Mouse (Mus musculus) adrenal gland, postnatal 4 days (tissue): Measurements from ENCODE around the gene Adam4. TPM values are rescaled to one million over a fixed set of nuclear protein-coding genes. Genes with fewer than 3 reads are reported as not detected.
"Not testable (repeated sequence)": the region's sequence is repeated elsewhere in the genome, so short reads cannot be mapped to it uniquely, and the experiment has no call there.

Experiments
- DNase-seq, 2 experiments: peaks; one replicate each; pipeline ENCODE4 v3.0.0; 2021 to 2022; ENCODE audit warnings: low spot score in 2 of 2, mixed read lengths in 2 of 2
- long read RNA-seq, 2 experiments: library from polyadenylated mRNA; stranded (forward); transcript quantifications; one replicate each; pipeline ENCODE4 v2.0.0; 2021
- total RNA-seq, 2 experiments: library from RNA; stranded (reverse); gene quantifications; 2 replicates each; pipeline ENCODE4 v1.2.3; 2021

The Adam4 gene
- total RNA-seq, result 1 to 10 TPM; 1.7 to 2.6 TPM
- long read RNA-seq, experiment 1, result 0 reads
- long read RNA-seq, experiment 2, result 0 reads

- DNase-seq, result no peak
These were observed at the start of gene Adam4 for GRCm38 (mm10) chr12:81421846-81422245. Gene Adam4, minus strand, starts transcription at chr12:81421946.

- DNase-seq, result not testable (repeated sequence)
These were observed 37.3 kb upstream of the Adam4 start for GRCm38 (mm10) chr12:81459051-81459450.

GRCm38 (mm10) chr12:81438985-81439384, 17.2 kb upstream of the Adam4 start:
- DNase-seq, result not testable (repeated sequence)

- not testable (repeated sequence) for DNase-seq
These were observed 13.0 kb upstream of the Adam4 start for GRCm38 (mm10) chr12:81434778-81435177.

- no peak for DNase-seq
These were observed 8.5 kb downstream of the Adam4 start for GRCm38 (mm10) chr12:81413211-81413610.

- DNase-seq, result no peak
These were observed 12.8 kb downstream of the Adam4 start for GRCm38 (mm10) chr12:81408966-81409365.

GRCm38 (mm10) chr12:81402187-81402586, 19.6 kb downstream of the Adam4 start:
- peak in 1 of 2 experiments; percentile 15 for DNase-seq

GRCm38 (mm10) chr12:81379364-81379763, 42.4 kb downstream of the Adam4 start, which contains the start of gene Gm4787:
Gene Gm4787, minus strand, starts transcription at chr12:81379464.
- DNase-seq, result not testable (repeated sequence)

Other genes starting within 250 kb of the Adam4 start
- 1 to 10 TPM; 2.2 to 3.1 TPM for gene Slc8a3, start 88.8 kb downstream of the Adam4 start, total RNA-seq
- gene Gm4787, start 42.5 kb downstream of the Adam4 start, total RNA-seq, result 1 to 10 TPM; 1.1 to 1.5 TPM
- gene Cox16, start 63.2 kb upstream of the Adam4 start, total RNA-seq, result 100 to 1,000 TPM in 1 of 2 experiments, 10 to 100 TPM in 1; 90.3 to 114 TPM
- gene Gm20498, start 111.0 kb upstream of the Adam4 start, total RNA-seq, result 10 to 100 TPM; 25.6 to 29.4 TPM
- gene Synj2bp, start 111.0 kb upstream of the Adam4 start, total RNA-seq, result 10 to 100 TPM; 28.0 to 31.2 TPM
- gene Adam21, start 146.5 kb upstream of the Adam4 start, total RNA-seq, result under 1 TPM; 0.08 to 0.11 TPM
- 10 to 100 TPM; 33.0 to 37.3 TPM for gene Med6, start 173.1 kb upstream of the Adam4 start, total RNA-seq
- 1 to 10 TPM; 5.4 to 8.0 TPM for gene Ttc9, start 209.3 kb upstream of the Adam4 start, total RNA-seq